Mouse (Mus musculus): ENCODE measurements around the gene Gm17509. TPM values are rescaled to one million over a fixed set of nuclear protein-coding genes. Genes with fewer than 3 reads are reported as not detected.

Gene Gm17509
- 2.4 TPM for polyA plus RNA-seq (2017; shearing (Covaris generic))

GRCm38 (mm10) chr13:117220501-117221321, at the start of gene Gm17509:
TSS of gene Gm17509 (minus strand) at chr13:117221075.

GRCm38 (mm10) chr13:117208236-117208635, 12.6 kb downstream of the Gm17509 start, which contains the start of gene Emb:
TSS of gene Emb (plus strand) at chr13:117208536.

Other genes starting within 250 kb of the Gm17509 start
- gene Parp8, start 195.5 kb downstream of the Gm17509 start, polyA plus RNA-seq (2017; shearing (Covaris generic)) = 89.3 TPM
- 696 TPM for gene Emb, start 12.5 kb downstream of the Gm17509 start, polyA plus RNA-seq (2017; shearing (Covaris generic))